Mouse (Mus musculus): ENCODE results near the gene Gne.

DNA sequence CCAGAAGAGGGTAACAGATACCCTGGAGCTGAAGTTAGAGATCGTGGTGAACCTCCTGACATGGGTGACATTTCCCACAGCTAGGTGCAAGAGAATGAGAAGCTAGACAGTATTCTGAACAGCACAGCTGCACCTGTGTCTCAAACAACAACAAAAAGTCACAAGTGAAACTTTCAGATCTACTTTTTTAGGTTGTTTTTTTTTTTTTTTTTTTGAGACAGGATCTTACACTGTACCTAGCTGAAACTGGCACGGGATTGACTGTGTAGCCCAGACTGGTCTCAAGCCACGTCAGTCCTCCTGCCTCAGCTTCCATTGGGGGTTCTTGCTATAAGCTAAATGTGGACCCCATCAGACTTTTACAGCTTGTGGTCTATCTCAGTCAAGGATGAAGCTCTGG lies 10.2 kb downstream of the Gne start:
- TF ChIP-seq CTCF (IDR thresholded peaks at IDR 0.05; ENCODE audit: control insufficient read depth, insufficient read depth, insufficient replicate concordance, low read depth, low read length), result no peak
- no peak for TF ChIP-seq POLR2A (IDR thresholded peaks at IDR 0.05; ENCODE audit: control insufficient read depth, low read depth, low read length)
